Mouse (Mus musculus): ENCODE data around the gene Nphp1. TPM values are rescaled to one million over a fixed set of nuclear protein-coding genes. Genes with fewer than 3 reads are reported as not detected.

Gene Nphp1
- polyA plus RNA-seq, 1 experiment from 2014 or later: 19.3 TPM

- Histone ChIP-seq H3K27me3 (no peaks in the 10 kb centered on the region), H3K4me1 (peaks cover 7% of the 10 kb centered on the region), H3K4me3 (0 out of 2 replicates have a peak overlapping the region, but pooled peaks have one; percentile 13), H3K9ac (replicated peaks) (no peak overlapping the region), H3K9me3 (no peaks in the 10 kb centered on the region), H3K4me2 (replicated peaks) (peak overlapping the region; percentile 23; the same call in 1 of the 2 replicates), H3K36me3 (peaks cover 20% of the 10 kb centered on the region; the same call in 1 of the 2 replicates), H3K27ac (replicated peaks) (peak overlapping the region; percentile 56)
- 25% methylated on average over 15 of the region's 15 CpGs for WGBS
- peak; percentile 61; the same call in 1 of the 2 replicates for ATAC-seq (replicated peaks)
Observed at GRCm38 (mm10) chr2:127773938-127774577, 14.6 kb downstream of the Nphp1 start.

GRCm38 (mm10) chr2:127761587-127761986, 27.1 kb downstream of the Nphp1 start:
- no peaks in the 10 kb centered on the region for H3K9me3 ChIP-seq
- 93% methylated on average over 5 of the region's 5 CpGs for WGBS
- H3K27me3 ChIP-seq: no peaks in the 10 kb centered on the region
- peaks cover 10% of the 10 kb centered on the region for H3K4me1 ChIP-seq
- no peak overlapping the region for H3K27ac ChIP-seq (replicated peaks)
- no peak overlapping the region for H3K4me2 ChIP-seq (replicated peaks)
- no peak overlapping the region for H3K4me3 ChIP-seq
- no peak overlapping the region for H3K9ac ChIP-seq (replicated peaks)
- H3K36me3 ChIP-seq: peaks cover 17% of the 10 kb centered on the region; the same call in 1 of the 2 replicates
- ATAC-seq (replicated peaks): no peak

- WGBS: 82% methylated on average over 10 of the region's 10 CpGs
- no peaks in the 10 kb centered on the region for H3K9me3 ChIP-seq
- no peak for ATAC-seq (replicated peaks)
- no peak overlapping the region for H3K4me2 ChIP-seq (replicated peaks)
- H3K27ac ChIP-seq (replicated peaks): no peak overlapping the region
- H3K27me3 ChIP-seq: no peaks in the 10 kb centered on the region
- peaks cover 10% of the 10 kb centered on the region for H3K4me1 ChIP-seq
- H3K4me3 ChIP-seq: no peak overlapping the region
- H3K9ac ChIP-seq (replicated peaks): no peak overlapping the region
- peaks cover 17% of the 10 kb centered on the region; the same call in 1 of the 2 replicates for H3K36me3 ChIP-seq
Observed at GRCm38 (mm10) chr2:127760429-127761000, 28.2 kb downstream of the Nphp1 start.

- H3K4me3 ChIP-seq: no peak overlapping the region
- ATAC-seq (replicated peaks): no peak
- peaks cover 10% of the 10 kb centered on the region for H3K4me1 ChIP-seq
- no peaks in the 10 kb centered on the region for H3K9me3 ChIP-seq
- no peak overlapping the region for H3K4me2 ChIP-seq (replicated peaks)
- WGBS: 95% methylated on average over 6 of the region's 6 CpGs
- H3K27me3 ChIP-seq: no peaks in the 10 kb centered on the region
- H3K27ac ChIP-seq (replicated peaks): no peak overlapping the region
- no peak overlapping the region for H3K9ac ChIP-seq (replicated peaks)
- peaks cover 17% of the 10 kb centered on the region; the same call in 1 of the 2 replicates for H3K36me3 ChIP-seq
Observed at GRCm38 (mm10) chr2:127760014-127760413, 28.7 kb downstream of the Nphp1 start.

- 86% methylated on average over 5 of the region's 5 CpGs for WGBS
- no peak for ATAC-seq (replicated peaks)
- peaks cover 17% of the 10 kb centered on the region; the same call in 1 of the 2 replicates for H3K36me3 ChIP-seq
Observed at GRCm38 (mm10) chr2:127759157-127759880, 29.4 kb downstream of the Nphp1 start.

GRCm38 (mm10) chr2:127757171-127757570, 31.5 kb downstream of the Nphp1 start:
- 49% methylated on average over 8 of the region's 8 CpGs for WGBS
- peak overlapping the region; percentile 61 for H3K27ac ChIP-seq (replicated peaks)
- ATAC-seq (replicated peaks): peak; percentile 75

More at GRCm38 (mm10) chr2:127759157-127759880, 29.4 kb downstream of the Nphp1 start:
- H3K9ac ChIP-seq (replicated peaks): no peak overlapping the region
- no peak overlapping the region for H3K4me3 ChIP-seq
- H3K4me2 ChIP-seq (replicated peaks): no peak overlapping the region
- H3K27me3 ChIP-seq: no peaks in the 10 kb centered on the region
- no peak overlapping the region for H3K27ac ChIP-seq (replicated peaks)
- peaks cover 10% of the 10 kb centered on the region for H3K4me1 ChIP-seq
- H3K9me3 ChIP-seq: no peaks in the 10 kb centered on the region

GRCm38 (mm10) chr2:127754113-127754512, 34.6 kb downstream of the Nphp1 start:
- Histone ChIP-seq H3K9me3 (no peaks in the 10 kb centered on the region), H3K27me3 (no peaks in the 10 kb centered on the region), H3K4me2 (replicated peaks) (no peak overlapping the region), H3K4me1 (peaks cover 10% of the 10 kb centered on the region), H3K27ac (replicated peaks) (no peak overlapping the region), H3K36me3 (no peaks in the 10 kb centered on the region), H3K4me3 (no peak overlapping the region), H3K9ac (replicated peaks) (no peak overlapping the region)
- peak; percentile 66 for ATAC-seq (replicated peaks)
- WGBS: 90% methylated on average over 4 of the region's 4 CpGs

More at GRCm38 (mm10) chr2:127757171-127757570, 31.5 kb downstream of the Nphp1 start:
- H3K36me3 ChIP-seq: peaks cover 9% of the 10 kb centered on the region; the same call in 1 of the 2 replicates
- no peak overlapping the region for H3K4me3 ChIP-seq
- H3K4me1 ChIP-seq: peaks cover 10% of the 10 kb centered on the region
- H3K9me3 ChIP-seq: no peaks in the 10 kb centered on the region
- no peak overlapping the region for H3K4me2 ChIP-seq (replicated peaks)
- no peak overlapping the region for H3K9ac ChIP-seq (replicated peaks)
- no peaks in the 10 kb centered on the region for H3K27me3 ChIP-seq

- H3K4me1 ChIP-seq: peaks cover 3% of the 10 kb centered on the region; the same call in 1 of the 2 replicates
- H3K4me2 ChIP-seq (replicated peaks): no peak overlapping the region
- H3K4me3 ChIP-seq: no peak overlapping the region
- no peaks in the 10 kb centered on the region for H3K27me3 ChIP-seq
- no peak overlapping the region for H3K9ac ChIP-seq (replicated peaks)
- ATAC-seq (replicated peaks): no peak
- H3K36me3 ChIP-seq: no peaks in the 10 kb centered on the region
- no peak overlapping the region for H3K27ac ChIP-seq (replicated peaks)
- WGBS: 80% methylated on average over 11 of the region's 11 CpGs
- H3K9me3 ChIP-seq: no peaks in the 10 kb centered on the region
Observed at GRCm38 (mm10) chr2:127751849-127752610, 36.7 kb downstream of the Nphp1 start.

- Histone ChIP-seq H3K36me3 (no peaks in the 10 kb centered on the region; the same call in 1 of the 2 replicates), H3K4me2 (replicated peaks) (no peak overlapping the region), H3K4me3 (no peak overlapping the region), H3K9ac (replicated peaks) (no peak overlapping the region), H3K27me3 (no peaks in the 10 kb centered on the region), H3K9me3 (no peaks in the 10 kb centered on the region), H3K4me1 (no peaks in the 10 kb centered on the region; the same call in 1 of the 2 replicates), H3K27ac (replicated peaks) (no peak overlapping the region)
- no peak for ATAC-seq (replicated peaks)
- 68% methylated on average over 1 of the region's 1 CpGs for WGBS
Observed at GRCm38 (mm10) chr2:127749376-127749775, 39.3 kb downstream of the Nphp1 start.

GRCm38 (mm10) chr2:127748316-127748715, 40.4 kb downstream of the Nphp1 start:
- Histone ChIP-seq H3K4me2 (replicated peaks) (no peak overlapping the region), H3K9ac (replicated peaks) (no peak overlapping the region), H3K9me3 (no peaks in the 10 kb centered on the region), H3K27me3 (no peaks in the 10 kb centered on the region), H3K27ac (replicated peaks) (no peak overlapping the region), H3K4me1 (no peaks in the 10 kb centered on the region), H3K36me3 (no peaks in the 10 kb centered on the region; the same call in 1 of the 2 replicates), H3K4me3 (no peak overlapping the region)
- ATAC-seq (replicated peaks): no peak
- 57% methylated on average over 7 of the region's 7 CpGs for WGBS

- WGBS: 95% methylated on average over 3 of the region's 3 CpGs
- H3K9me3 ChIP-seq: no peaks in the 10 kb centered on the region
- H3K9ac ChIP-seq (replicated peaks): no peak overlapping the region
- no peaks in the 10 kb centered on the region for H3K4me1 ChIP-seq
- no peaks in the 10 kb centered on the region for H3K27me3 ChIP-seq
- no peak for ATAC-seq (replicated peaks)
- H3K4me3 ChIP-seq: no peak overlapping the region
- H3K36me3 ChIP-seq: no peaks in the 10 kb centered on the region; the same call in 1 of the 2 replicates
- H3K4me2 ChIP-seq (replicated peaks): no peak overlapping the region
- no peak overlapping the region for H3K27ac ChIP-seq (replicated peaks)
Observed at GRCm38 (mm10) chr2:127742637-127743036, 46.1 kb downstream of the Nphp1 start.
